Mouse (Mus musculus) liver, embryonic 13.5 days (tissue): ENCODE results near the gene Rbm38. TPM values are rescaled to one million over a fixed set of nuclear protein-coding genes. Genes with fewer than 3 reads are reported as not detected.

ENCODE experiments used
- ATAC-seq: fragments of 200-750 bp; cut with Nextera tagmentation; 2 replicates; pipeline ENCODE4 v1.8.0; 2017; ENCODE audit warnings: low read depth, mild to moderate bottlenecking, moderate number of reproducible peaks, moderate library complexity
- DNase-seq: peaks from one replicate; pipeline ENCODE4 v3.0.0; 2022
- H3K27ac ChIP-seq: fragments of 300-500 bp; sonication (generic); 2 replicates; pipeline ENCODE4 v1.5.1; 2015; ENCODE audit warnings: moderate library complexity, mild to moderate bottlenecking, inconsistent platforms
- H3K27me3 ChIP-seq: fragments of 300-500 bp; sonication (generic); 2 replicates; pipeline ENCODE4 v1.6.1; 2015; ENCODE audit warnings: mild to moderate bottlenecking, inconsistent platforms
- H3K36me3 ChIP-seq: fragments of 300-500 bp; sonication (generic); 2 replicates; pipeline ENCODE4 v1.6.1; 2015; ENCODE audit warnings: mild to moderate bottlenecking, inconsistent platforms
- H3K4me1 ChIP-seq: fragments of 300-500 bp; sonication (generic); replicated peaks from 2 replicates; pipeline ENCODE4 v1.6.1; 2015; ENCODE audit warnings: inconsistent platforms
- H3K4me2 ChIP-seq: fragments of 300-500 bp; sonication (generic); 2 replicates; pipeline ENCODE4 v1.6.1; 2015; ENCODE audit warnings: inconsistent platforms, mild to moderate bottlenecking, moderate library complexity
- H3K4me3 ChIP-seq: fragments of 300-500 bp; sonication (generic); replicated peaks from 2 replicates; pipeline ENCODE4 v1.5.1; 2015; ENCODE audit warnings: mild to moderate bottlenecking, inconsistent platforms
- H3K9ac ChIP-seq: fragments of 300-500 bp; sonication (generic); 2 replicates; pipeline ENCODE4 v1.6.1; 2015; ENCODE audit warnings: mild to moderate bottlenecking, inconsistent platforms
- H3K9me3 ChIP-seq: fragments of 300-500 bp; sonication (generic); replicated peaks from 2 replicates; pipeline ENCODE4 v1.6.1; 2016; ENCODE audit warnings: inconsistent platforms
- WGBS: fragments of 180-500 bp; shearing (Covaris S2); methylation state at CpG from one replicate; pipeline ENCODE4 v1.1.7; 2015; ENCODE audit not compliant: insufficient replicate concordance; 5-methylcytosine and 5-hydroxymethylcytosine counted together
- polyA plus RNA-seq: library from polyadenylated mRNA; unstranded; fragments of >200 nt; fragmentation: Nextera tagmentation; extraction: Ambion mirVana; gene quantifications from 2 replicates; pipeline ENCODE4 v1.2.1, GENCODE M21; 2015

The Rbm38 gene
- polyA plus RNA-seq, 1 experiment from 2014 or later = 260 TPM

DNA sequence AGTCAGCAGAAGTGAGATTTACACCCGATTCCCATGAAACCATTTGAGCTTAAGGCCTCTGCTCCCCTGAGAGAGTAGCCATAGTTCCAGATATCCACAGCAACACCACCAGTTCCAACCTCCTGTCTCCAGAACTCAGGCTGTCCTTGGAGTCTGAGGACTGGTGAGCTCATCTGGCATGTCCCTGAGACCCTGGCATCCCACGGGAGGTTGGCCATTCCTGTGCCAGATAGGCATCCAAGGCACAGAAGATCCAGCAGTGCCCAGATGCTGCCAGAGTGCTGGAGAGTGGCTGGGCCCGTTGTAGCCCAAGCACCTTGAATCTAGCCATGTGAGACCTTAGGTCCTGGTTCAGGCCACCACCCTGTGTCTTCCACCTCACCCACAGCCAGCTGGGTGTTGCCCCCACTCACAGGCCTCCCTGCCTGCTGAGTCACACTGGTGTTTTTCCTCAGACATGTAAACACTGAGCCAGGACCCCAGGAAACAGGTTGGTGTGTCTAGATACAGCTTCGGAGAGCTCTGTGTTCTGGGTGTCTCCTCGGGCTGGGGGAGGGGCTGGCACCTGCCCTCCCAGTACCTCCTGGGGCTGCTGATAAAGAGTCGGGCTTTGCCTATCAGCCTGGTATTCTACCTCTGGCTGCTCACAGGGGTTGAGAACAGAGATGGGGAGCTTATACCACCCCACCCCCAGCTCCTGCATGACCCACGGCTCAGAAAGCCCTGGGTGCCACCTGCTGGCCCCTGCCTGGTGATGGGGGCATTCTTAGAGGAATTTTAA lies 17.7 kb downstream of the Rbm38 start:
- peak overlapping the region; percentile 79 for H3K4me2 ChIP-seq
- peak; percentile 96 for DNase-seq

DNA sequence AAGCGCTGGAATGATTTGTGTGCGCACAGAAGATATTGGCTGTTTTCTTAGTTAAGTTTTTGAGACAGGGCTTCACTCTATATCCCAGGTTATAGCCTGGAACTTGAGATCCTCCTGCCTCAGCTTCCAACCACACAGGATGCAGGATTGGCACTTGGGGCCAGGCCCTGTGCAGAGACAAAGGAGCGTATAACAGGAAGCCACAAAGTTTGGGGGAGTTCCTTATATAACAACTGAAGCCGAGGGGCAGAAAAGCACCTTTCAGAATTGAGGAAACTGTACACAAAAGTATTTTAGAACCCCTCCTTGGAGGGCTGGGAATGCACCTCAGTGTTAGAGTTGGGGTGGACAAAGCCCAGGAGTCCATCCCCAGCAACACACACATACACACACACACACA lies 18.7 kb downstream of the Rbm38 start:
- peak overlapping the region; percentile 100 for H3K27ac ChIP-seq
- WGBS = 70% methylated on average over 4 of the region's 4 CpGs
- H3K4me2 ChIP-seq = peak overlapping the region; percentile 59
- H3K9ac ChIP-seq = peak overlapping the region; percentile 67
- H3K9me3 ChIP-seq = no peaks in the 10 kb centered on the region
- ATAC-seq (no peak), DNase-seq (no peak)
- H3K4me3 ChIP-seq = peak overlapping the region; percentile 27; the same call in 1 of the 2 replicates
- peaks cover 100% of the 10 kb centered on the region for H3K4me1 ChIP-seq
- no peaks in the 10 kb centered on the region for H3K27me3 ChIP-seq
- H3K36me3 ChIP-seq = peaks cover 41% of the 10 kb centered on the region

More for the DNA sequence above, 17.7 kb downstream of the Rbm38 start:
- Histone ChIP-seq H3K9ac (peak overlapping the region; percentile 98), H3K9me3 (no peaks in the 10 kb centered on the region), H3K4me1 (peaks cover 100% of the 10 kb centered on the region), H3K36me3 (peaks cover 52% of the 10 kb centered on the region), H3K4me3 (peak overlapping the region; percentile 43), H3K27me3 (no peaks in the 10 kb centered on the region), H3K27ac (peak overlapping the region; percentile 100)
- peak; percentile 85 for ATAC-seq
- WGBS = 21% methylated on average over 7 of the region's 7 CpGs

DNA sequence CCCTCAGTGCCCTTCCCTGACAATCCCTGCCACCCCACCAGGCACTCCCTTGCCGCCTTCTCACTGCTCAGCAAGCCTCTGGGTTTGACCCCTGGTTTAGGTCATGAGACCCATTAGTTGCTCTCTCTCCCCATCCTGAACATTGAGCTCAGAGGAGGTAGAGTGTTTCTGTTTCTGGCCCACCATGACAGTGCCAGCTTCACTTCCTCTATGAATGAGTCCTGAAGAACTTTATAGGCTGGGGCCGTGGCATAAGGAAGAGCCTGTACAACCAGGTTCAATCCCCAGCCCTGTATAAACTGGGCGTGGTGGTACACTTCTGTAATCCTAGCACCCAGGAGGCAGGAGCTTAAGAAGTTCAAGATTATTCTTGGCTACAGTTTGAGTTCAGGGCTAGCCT lies 20.5 kb downstream of the Rbm38 start:
- Histone ChIP-seq H3K4me3 (no peak overlapping the region), H3K9ac (peak overlapping the region; percentile 67), H3K9me3 (no peaks in the 10 kb centered on the region), H3K27ac (peak overlapping the region; percentile 100), H3K36me3 (peaks cover 24% of the 10 kb centered on the region), H3K27me3 (no peaks in the 10 kb centered on the region), H3K4me2 (no peak overlapping the region), H3K4me1 (peaks cover 96% of the 10 kb centered on the region)
- DNase-seq (no peak), ATAC-seq (no peak)
- 78% methylated on average over 3 of the region's 3 CpGs for WGBS

DNA sequence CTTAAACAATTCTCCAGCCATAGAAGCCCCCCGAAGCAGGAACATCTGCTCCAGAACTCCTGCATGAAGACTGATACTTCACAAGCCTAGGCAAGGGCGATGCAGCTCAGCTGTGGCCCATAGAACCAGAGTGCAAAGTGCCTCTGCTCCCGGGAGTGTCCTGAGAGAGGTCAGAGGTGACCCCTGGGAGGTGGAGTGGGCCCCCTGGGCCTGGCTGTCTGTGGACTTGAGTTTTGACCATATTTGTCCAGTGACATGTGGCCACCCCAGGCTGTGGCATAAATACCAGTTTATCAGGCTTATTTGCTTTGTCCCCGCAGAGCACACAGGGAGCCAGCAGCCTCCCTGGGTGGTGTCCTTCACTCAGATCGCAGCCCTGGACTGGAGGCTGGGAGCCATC lies 20.9 kb downstream of the Rbm38 start:
- H3K36me3 ChIP-seq = peaks cover 19% of the 10 kb centered on the region
- H3K4me2 ChIP-seq = no peak overlapping the region
- ATAC-seq (no peak), DNase-seq (no peak)
- no peaks in the 10 kb centered on the region for H3K27me3 ChIP-seq
- H3K4me3 ChIP-seq = no peak overlapping the region
- peaks cover 96% of the 10 kb centered on the region for H3K4me1 ChIP-seq
- H3K9me3 ChIP-seq = no peaks in the 10 kb centered on the region
- H3K9ac ChIP-seq = peak overlapping the region; percentile 44
- H3K27ac ChIP-seq = peak overlapping the region; percentile 100
- WGBS = 59% methylated on average over 5 of the region's 5 CpGs

DNA sequence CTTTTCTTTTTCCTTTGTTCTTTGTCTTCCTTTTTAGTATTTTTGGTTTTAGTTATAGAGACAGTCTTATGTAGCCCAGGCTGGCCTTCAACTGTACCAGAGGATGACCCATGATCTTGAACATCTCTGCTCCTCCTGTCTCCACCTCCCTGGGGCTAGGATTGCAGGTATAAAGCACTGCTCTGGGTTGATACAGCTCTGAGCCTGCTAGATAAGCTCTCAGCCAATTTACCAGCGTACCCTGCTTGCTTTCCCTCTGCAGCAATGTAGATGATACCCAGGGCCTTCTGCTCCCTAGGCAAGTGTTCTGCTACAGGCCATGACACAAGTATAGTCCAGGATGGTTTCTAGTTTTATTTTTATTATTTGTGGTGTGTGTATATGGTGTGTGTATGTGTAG lies 21.6 kb downstream of the Rbm38 start:
- DNase-seq (no peak), ATAC-seq (peak; percentile 4; the same call in 1 of the 2 replicates)
- no peaks in the 10 kb centered on the region for H3K9me3 ChIP-seq
- H3K36me3 ChIP-seq = peaks cover 14% of the 10 kb centered on the region
- no peak overlapping the region for H3K4me2 ChIP-seq
- H3K27me3 ChIP-seq = no peaks in the 10 kb centered on the region
- H3K4me1 ChIP-seq = peaks cover 96% of the 10 kb centered on the region
- H3K4me3 ChIP-seq = no peak overlapping the region
- H3K27ac ChIP-seq = peak overlapping the region; percentile 100
- H3K9ac ChIP-seq = peak overlapping the region; percentile 30; the same call in 1 of the 2 replicates
- 14% methylated on average over 1 of the region's 1 CpGs for WGBS

DNA sequence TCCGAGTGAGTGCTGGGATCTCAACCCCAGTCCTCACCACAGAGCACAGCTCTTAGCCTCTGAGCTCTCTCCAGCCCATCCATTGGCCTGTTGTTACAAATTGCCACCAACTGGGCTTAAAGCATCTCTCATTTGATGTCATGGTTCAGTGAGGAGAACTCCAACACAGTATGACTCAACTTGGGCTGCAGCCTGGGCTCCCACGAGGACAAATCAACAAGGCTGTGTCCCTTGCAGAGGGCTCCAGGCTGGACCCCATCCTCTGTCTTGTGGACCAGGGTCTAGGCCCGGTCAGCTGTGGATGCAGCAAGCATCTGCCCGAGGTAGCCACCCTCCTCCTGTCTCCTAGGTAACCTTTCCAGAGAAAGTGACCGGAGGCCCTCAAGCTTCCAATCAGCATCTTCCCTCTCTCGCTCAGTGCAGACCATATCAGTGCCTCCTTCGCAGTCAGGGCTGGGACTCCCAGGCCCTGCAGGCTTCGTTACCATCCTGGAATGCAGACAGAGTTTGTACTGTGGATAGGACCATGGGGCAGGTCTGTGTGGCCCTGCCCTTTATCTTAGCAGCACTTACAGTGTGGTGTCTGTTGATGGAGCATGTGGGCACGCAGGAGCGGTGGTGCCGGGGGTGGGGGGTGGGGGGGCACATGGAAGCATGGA lies 22.3 kb downstream of the Rbm38 start:
- H3K9ac ChIP-seq = peak overlapping the region; percentile 30; the same call in 1 of the 2 replicates
- ATAC-seq (no peak), DNase-seq (no peak)
- H3K4me2 ChIP-seq = no peak overlapping the region
- no peaks in the 10 kb centered on the region for H3K9me3 ChIP-seq
- peaks cover 96% of the 10 kb centered on the region for H3K4me1 ChIP-seq
- 73% methylated on average over 11 of the region's 11 CpGs for WGBS
- no peaks in the 10 kb centered on the region for H3K27me3 ChIP-seq
- H3K27ac ChIP-seq = peak overlapping the region; percentile 100
- no peak overlapping the region for H3K4me3 ChIP-seq
- H3K36me3 ChIP-seq = peaks cover 13% of the 10 kb centered on the region

DNA sequence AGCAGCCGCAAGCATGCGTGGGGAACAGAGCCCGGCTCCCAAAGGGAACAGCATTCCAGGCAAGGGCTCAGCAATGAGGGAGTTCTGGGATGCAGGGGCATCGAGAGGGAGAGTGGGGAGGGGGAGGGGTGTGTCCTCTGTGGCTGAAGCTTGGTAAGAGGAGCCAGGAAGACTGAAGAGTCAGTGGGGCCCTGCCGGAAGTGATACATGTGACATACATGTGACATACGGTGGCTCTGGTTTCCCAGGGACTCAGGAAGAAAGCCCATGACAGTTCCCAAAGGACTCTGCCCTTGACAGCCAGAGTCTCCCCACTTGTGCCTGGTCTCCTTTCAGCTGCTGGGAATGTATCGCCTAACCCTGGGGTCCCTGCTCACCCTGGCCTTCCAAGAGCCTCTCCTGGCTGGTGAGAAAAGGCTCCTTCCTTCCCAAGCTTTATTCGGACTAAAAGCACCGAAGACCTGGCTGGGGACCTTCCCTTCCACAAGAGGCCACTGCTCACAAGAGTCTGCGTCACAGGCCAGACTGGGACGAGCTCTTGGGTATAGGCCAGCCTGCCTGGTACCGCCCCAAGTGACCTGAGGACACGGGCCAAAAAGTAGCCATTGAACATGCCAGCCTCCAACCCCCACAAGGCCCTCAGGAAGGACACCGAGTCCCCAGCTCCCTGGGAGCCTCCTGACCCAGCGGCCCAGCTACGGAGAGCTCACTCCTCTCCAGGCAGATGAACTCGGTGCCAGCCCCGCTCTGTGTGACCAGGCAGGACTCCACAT lies 24.1 kb downstream of the Rbm38 start:
- Histone ChIP-seq H3K9ac (peak overlapping the region; percentile 39; the same call in 1 of the 2 replicates), H3K4me3 (no peak overlapping the region), H3K36me3 (peaks cover 9% of the 10 kb centered on the region), H3K4me1 (peaks cover 96% of the 10 kb centered on the region), H3K27ac (peak overlapping the region; percentile 44; the same call in 1 of the 2 replicates), H3K27me3 (no peaks in the 10 kb centered on the region), H3K4me2 (no peak overlapping the region), H3K9me3 (no peaks in the 10 kb centered on the region)
- DNase-seq (no peak), ATAC-seq (no peak)
- WGBS = 72% methylated on average over 18 of the region's 18 CpGs

DNA sequence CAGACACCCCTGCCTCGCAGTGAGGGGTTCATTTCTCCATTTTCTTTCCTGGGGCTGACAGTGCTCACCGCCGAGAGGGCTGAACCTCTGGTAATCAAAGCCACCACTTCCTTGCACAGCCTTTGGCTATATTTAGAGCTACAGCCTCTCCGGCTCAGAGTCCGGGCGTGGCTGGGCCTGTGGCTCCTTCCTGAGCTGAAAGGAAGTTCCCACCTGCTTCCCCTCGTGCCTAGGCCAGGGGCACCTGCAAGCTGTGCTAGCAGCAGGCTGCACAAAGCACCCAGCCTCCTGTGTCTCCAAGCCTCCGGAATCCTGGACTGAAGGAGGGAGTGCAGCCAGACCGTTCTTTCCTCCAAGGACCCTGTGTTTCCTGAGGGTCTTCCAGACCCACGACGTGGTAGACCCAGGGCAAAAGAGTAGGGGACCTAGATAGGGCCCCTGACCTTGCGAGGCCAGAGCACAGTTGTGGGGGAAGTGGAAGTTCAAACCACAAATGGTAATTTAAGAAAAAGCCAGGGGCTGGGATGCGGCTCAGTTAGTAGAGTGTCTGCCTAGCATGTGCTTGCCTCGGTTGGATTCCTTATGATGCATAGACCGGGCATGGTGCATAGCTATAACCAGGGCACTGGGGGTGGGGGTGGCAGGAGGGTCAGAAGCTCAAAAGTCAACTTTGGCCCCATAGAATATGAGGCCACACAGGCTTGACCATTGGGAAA lies 26.4 kb downstream of the Rbm38 start:
- peak overlapping the region; percentile 23; the same call in 1 of the 2 replicates for H3K4me2 ChIP-seq
- no peak for ATAC-seq
- H3K36me3 ChIP-seq = no peaks in the 10 kb centered on the region
- peak overlapping the region; percentile 49 for H3K9ac ChIP-seq
- H3K27me3 ChIP-seq = 0 out of 2 replicates have a peak, but pooled peaks cover 5% of the 10 kb centered on the region
- DNase-seq = no peak
- peak overlapping the region; percentile 66 for H3K27ac ChIP-seq
- H3K4me1 ChIP-seq = peaks cover 94% of the 10 kb centered on the region
- WGBS = 17% methylated on average over 15 of the region's 15 CpGs
- H3K9me3 ChIP-seq = no peaks in the 10 kb centered on the region
- H3K4me3 ChIP-seq = no peak overlapping the region

DNA sequence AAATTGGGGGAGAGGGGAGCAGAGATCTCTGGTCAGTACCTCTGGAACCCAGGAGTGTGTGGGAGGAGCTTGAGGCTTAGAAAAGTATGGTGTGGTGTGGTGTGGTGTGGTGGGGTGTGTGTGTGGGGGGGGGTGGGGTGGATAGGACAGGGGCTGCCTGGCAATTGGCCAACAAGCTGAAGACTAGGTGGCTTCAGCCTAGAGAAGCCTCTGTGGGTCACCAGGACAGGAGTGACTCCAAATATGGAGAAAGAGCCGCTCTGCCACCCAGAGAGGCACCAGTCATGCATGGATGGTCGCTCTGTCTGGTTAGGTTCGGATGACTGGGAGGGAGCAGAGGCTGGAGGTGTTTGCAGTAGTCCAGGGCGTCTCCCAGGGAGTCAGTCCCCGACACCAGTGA lies 27.2 kb downstream of the Rbm38 start:
- H3K4me1 ChIP-seq = peaks cover 89% of the 10 kb centered on the region
- H3K9me3 ChIP-seq = no peaks in the 10 kb centered on the region
- ATAC-seq (no peak; the same call in 1 of the 2 replicates), DNase-seq (no peak)
- H3K36me3 ChIP-seq = no peaks in the 10 kb centered on the region
- H3K4me2 ChIP-seq = peak overlapping the region; percentile 36
- H3K27ac ChIP-seq = peak overlapping the region; percentile 66
- WGBS = 53% methylated on average over 5 of the region's 5 CpGs
- peak overlapping the region; percentile 49 for H3K9ac ChIP-seq
- H3K4me3 ChIP-seq = no peak overlapping the region
- 0 out of 2 replicates have a peak, but pooled peaks cover 5% of the 10 kb centered on the region for H3K27me3 ChIP-seq

DNA sequence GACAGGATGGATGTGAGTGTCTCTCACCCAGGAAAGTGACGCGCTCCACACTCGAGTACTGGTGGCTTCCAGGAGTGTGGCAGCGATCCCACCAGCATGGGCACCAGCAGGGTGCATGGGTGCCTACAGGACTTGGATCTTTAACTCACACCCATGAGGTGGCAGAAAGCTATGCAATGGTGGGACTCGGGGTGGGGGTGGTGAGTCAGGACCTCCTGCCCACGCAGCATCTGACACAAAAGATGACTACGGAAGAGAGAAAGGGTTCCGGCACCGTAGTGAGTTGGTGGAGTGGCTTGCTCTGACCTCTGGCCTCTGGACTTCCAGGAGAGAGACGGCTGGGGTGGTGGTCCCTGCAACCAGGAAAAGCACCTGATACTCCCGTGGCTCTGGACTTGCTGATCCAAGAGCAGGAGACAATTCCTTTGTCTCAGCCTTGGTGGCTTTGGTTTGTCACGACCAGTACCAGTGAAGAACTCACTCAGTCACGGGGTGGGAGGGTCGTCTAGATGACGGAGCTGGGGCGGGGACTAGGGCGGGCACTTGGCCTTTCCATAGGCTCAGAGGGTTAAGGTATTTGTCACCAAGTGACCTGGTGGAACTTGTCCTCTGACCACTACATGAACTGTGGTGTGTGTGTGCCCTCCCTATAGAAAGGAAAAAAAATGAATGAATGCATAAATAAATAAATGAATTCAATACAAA lies 27.9 kb downstream of the Rbm38 start:
- peak; percentile 33 for ATAC-seq
- 45% methylated on average over 17 of the region's 17 CpGs for WGBS
- peak overlapping the region; percentile 70 for H3K27ac ChIP-seq

More for the DNA sequence above, 27.9 kb downstream of the Rbm38 start:
- peaks cover 82% of the 10 kb centered on the region for H3K4me1 ChIP-seq
- H3K9ac ChIP-seq = peak overlapping the region; percentile 49
- H3K27me3 ChIP-seq = 0 out of 2 replicates have a peak, but pooled peaks cover 5% of the 10 kb centered on the region
- H3K36me3 ChIP-seq = no peaks in the 10 kb centered on the region
- no peak for DNase-seq
- H3K4me3 ChIP-seq = peak overlapping the region; percentile 15
- no peaks in the 10 kb centered on the region for H3K9me3 ChIP-seq
- peak overlapping the region; percentile 36 for H3K4me2 ChIP-seq
